Mouse (Mus musculus) CH12.LX (cell line): Measurements from ENCODE around the gene Fam168b. TPM values are rescaled to one million over a fixed set of nuclear protein-coding genes. Genes with fewer than 3 reads are reported as not detected.
A peak's percentile ranks its signal among the peaks of the same experiment; 100 is the strongest.

ENCODE experiments used
- DNase-seq: peaks from one replicate; pipeline ENCODE4 v3.0.0-alpha.2; 2013; ENCODE audit errors: extremely low read depth
- H3K27ac ChIP-seq: 2 replicates; pipeline ENCODE4 v1.5.1; 2012; ENCODE audit warnings: low read depth, mild to moderate bottlenecking, control low read depth, moderate library complexity; ENCODE audit not compliant: insufficient read depth
- H3K27me3 ChIP-seq: replicated peaks from 2 replicates; pipeline ENCODE3; 2012; ENCODE audit warnings: inconsistent platforms
- H3K36me3 ChIP-seq, 2 experiments: replicated peaks in 1 of 2; 2 replicates each; pipeline versions ENCODE3 to v1.6.1; 2012; ENCODE audit warnings: inconsistent platforms in 1 of 2, low read length in 1 of 2, mild to moderate bottlenecking in 1 of 2, mixed read lengths in 1 of 2, moderate library complexity in 1 of 2; ENCODE audit not compliant: control insufficient read depth in 1 of 2, insufficient read depth in 1 of 2
- H3K4me1 ChIP-seq, 2 experiments: 2 replicates each; pipeline ENCODE4 v1.6.1; 2012; ENCODE audit warnings: inconsistent platforms in 1 of 2, moderate library complexity in 1 of 2; ENCODE audit not compliant: insufficient read depth in 2 of 2, control insufficient read depth in 1 of 2
- H3K4me2 ChIP-seq: 2 replicates; pipeline ENCODE4 v1.6.1; 2012; ENCODE audit warnings: low read depth, mild to moderate bottlenecking, control low read depth; ENCODE audit not compliant: poor library complexity, insufficient read depth, severe bottlenecking
- H3K4me3 ChIP-seq, 3 experiments: fragments of 150-350 bp in 1 of 3; sonication (generic) in 1 of 3; replicated peaks in 1 of 3; 2 replicates each; pipeline versions ENCODE3 to v1.5.1; 2011 to 2012; ENCODE audit warnings: low read depth in 2 of 3, low read length in 2 of 3, mild to moderate bottlenecking in 2 of 3, moderate library complexity in 2 of 3, control low read depth in 1 of 3, improper control_type of control experiment in 1 of 3, inconsistent platforms in 1 of 3, mixed read lengths in 1 of 3; ENCODE audit not compliant: poor library complexity in 1 of 3
- H3K79me2 ChIP-seq: replicated peaks from 2 replicates; pipeline ENCODE4 v1.6.1; 2012; ENCODE audit warnings: mild to moderate bottlenecking, moderate library complexity; ENCODE audit not compliant: control insufficient read depth, poor library complexity, insufficient read depth, severe bottlenecking; ENCODE audit errors: extremely low read depth
- H3K9ac ChIP-seq: 2 replicates; pipeline ENCODE4 v1.6.1; 2012; ENCODE audit warnings: low read depth, mild to moderate bottlenecking, control low read depth, moderate library complexity; ENCODE audit not compliant: insufficient read depth
- H3K9me3 ChIP-seq: replicated peaks from 2 replicates; pipeline ENCODE3; 2012; ENCODE audit warnings: low read length, inconsistent platforms, mixed read lengths
- BHLHE40 ChIP-seq: IDR thresholded peaks from 2 replicates; pipeline ENCODE4 v1.6.1; 2011; ENCODE audit warnings: mild to moderate bottlenecking, low read depth, low read length, improper control_type of control experiment
- CHD1 ChIP-seq: IDR thresholded peaks from 2 replicates; pipeline ENCODE4 v1.6.1; 2012; ENCODE audit warnings: low read depth, low read length, improper control_type of control experiment, inconsistent platforms
- CTCF ChIP-seq, 2 experiments: IDR thresholded peaks in 1 of 2; conservative IDR thresholded peaks in 1 of 2; 2 replicates each; pipeline ENCODE4 v1.5.1; 2011 to 2012; ENCODE audit warnings: low read depth in 2 of 2, low read length in 2 of 2, improper control_type of control experiment in 1 of 2, inconsistent platforms in 1 of 2, mild to moderate bottlenecking in 1 of 2, moderate library complexity in 1 of 2
- E2F4 ChIP-seq: IDR thresholded peaks from 2 replicates; pipeline ENCODE4 v1.6.1; 2011; ENCODE audit warnings: low read depth, low read length, improper control_type of control experiment; ENCODE audit not compliant: insufficient replicate concordance
- GABPA ChIP-seq: IDR thresholded peaks from 2 replicates; pipeline ENCODE4 v1.6.1; 2012; ENCODE audit warnings: low read depth, low read length, improper control_type of control experiment, inconsistent platforms; ENCODE audit not compliant: insufficient replicate concordance
- HCFC1 ChIP-seq: IDR thresholded peaks from 2 replicates; pipeline ENCODE4 v1.6.1; 2012; ENCODE audit warnings: low read depth, mild to moderate bottlenecking, inconsistent platforms, low read length, improper control_type of control experiment
- IRF4 ChIP-seq: IDR thresholded peaks from 2 replicates; pipeline ENCODE4 v1.6.1; 2014; ENCODE audit warnings: low read depth, mild to moderate bottlenecking, inconsistent platforms, low read length, improper control_type of control experiment
- JUN ChIP-seq: IDR thresholded peaks from 2 replicates; pipeline ENCODE4 v1.6.1; 2011; ENCODE audit warnings: low read depth, mild to moderate bottlenecking, low read length, improper control_type of control experiment, moderate library complexity; ENCODE audit not compliant: insufficient read depth
- KAT2A ChIP-seq: IDR thresholded peaks from 2 replicates; pipeline ENCODE4 v1.6.1; 2012; ENCODE audit warnings: low read length, improper control_type of control experiment, inconsistent platforms; ENCODE audit not compliant: insufficient replicate concordance
- MAX ChIP-seq: IDR thresholded peaks from 2 replicates; pipeline ENCODE4 v1.6.1; 2011; ENCODE audit warnings: low read length, improper control_type of control experiment
- MAZ ChIP-seq: IDR thresholded peaks from 2 replicates; pipeline ENCODE4 v1.6.1; 2012; ENCODE audit warnings: low read depth, mild to moderate bottlenecking, inconsistent platforms, low read length, improper control_type of control experiment, moderate library complexity
- MEF2A ChIP-seq: IDR thresholded peaks from 2 replicates; pipeline ENCODE4 v1.6.1; 2014; ENCODE audit warnings: low read depth, mild to moderate bottlenecking, inconsistent platforms, low read length, improper control_type of control experiment, borderline replicate concordance
- MXI1 ChIP-seq: IDR thresholded peaks from 2 replicates; pipeline ENCODE4 v1.6.1; 2011; ENCODE audit warnings: mild to moderate bottlenecking, low read depth, low read length, improper control_type of control experiment
- MYC ChIP-seq: IDR thresholded peaks from 2 replicates; pipeline ENCODE4 v1.6.1; 2011; ENCODE audit warnings: low read depth, mild to moderate bottlenecking, improper control_type of control experiment, low read length
- NELFE ChIP-seq: IDR thresholded peaks from 2 replicates; pipeline ENCODE4 v1.6.1; 2011; ENCODE audit warnings: low read depth, low read length, improper control_type of control experiment
- NRF1 ChIP-seq: IDR thresholded peaks from 2 replicates; pipeline ENCODE4 v1.6.1; 2014; ENCODE audit warnings: low read depth, mild to moderate bottlenecking, inconsistent platforms, low read length, improper control_type of control experiment, moderate library complexity
- POLR2A ChIP-seq: IDR thresholded peaks from 2 replicates; pipeline ENCODE4 v1.6.1; 2011; ENCODE audit warnings: low read depth, mild to moderate bottlenecking, improper control_type of control experiment, low read length
- SIN3A ChIP-seq: IDR thresholded peaks from 2 replicates; pipeline ENCODE4 v1.6.1; 2012; ENCODE audit warnings: low read length, improper control_type of control experiment, inconsistent platforms
- TBP ChIP-seq: conservative IDR thresholded peaks from 2 replicates; pipeline ENCODE4 v1.6.1; 2011; ENCODE audit warnings: low read depth, low read length, improper control_type of control experiment
- UBTF ChIP-seq: IDR thresholded peaks from 2 replicates; pipeline ENCODE4 v1.6.1; 2012; ENCODE audit warnings: low read depth, mild to moderate bottlenecking, inconsistent platforms, low read length, improper control_type of control experiment, moderate library complexity
- ZC3H11A ChIP-seq: IDR thresholded peaks from 2 replicates; pipeline ENCODE4 v1.6.1; 2012; ENCODE audit warnings: low read depth, mild to moderate bottlenecking, inconsistent platforms, low read length, improper control_type of control experiment
- ZMIZ1 ChIP-seq: IDR thresholded peaks from 2 replicates; pipeline ENCODE4 v1.6.1; 2012; ENCODE audit warnings: low read depth, mild to moderate bottlenecking, inconsistent platforms, low read length, improper control_type of control experiment
- ZNF384 ChIP-seq: IDR thresholded peaks from 2 replicates; pipeline ENCODE4 v1.6.1; 2012; ENCODE audit warnings: low read depth, low read length, improper control_type of control experiment, inconsistent platforms
- dilution Hi-C: fragments of 300-500 bp; cut with MboI; formaldehyde crosslinking; loops from 2 replicates; pipeline ENCODE4 v1.14.3; 2020; ENCODE audit warnings: low sequenced_read_pairs; ENCODE audit not compliant: extremely low pct_unique_long_range_greater_than_20kb, extremely low pct_ligation_motif_present
- in situ Hi-C: fragments of 300-500 bp; cut with MboI; formaldehyde crosslinking; loops from 3 replicates; pipeline ENCODE4 v1.14.3; 2019; ENCODE audit warnings: low sequenced_read_pairs, low pct_ligation_motif_present, low pct_unique_long_range_greater_than_20kb, mixed read lengths
- polyA plus RNA-seq: library from polyadenylated mRNA; unstranded; fragments of >175 nt; gene quantifications from 2 replicates; pipeline ENCODE4 v1.2.1, GENCODE M21; 2012; ENCODE audit warnings: low read depth; ENCODE audit not compliant: insufficient read length
- total RNA-seq, 2 experiments: library from RNA; depleted of rRNA; stranded (reverse); fragments of 300-350 nt in 1 of 2; fragments of >200 nt in 1 of 2; gene quantifications; 2 replicates each; pipeline ENCODE4 v1.2.3; 2012 to 2014

Fam168b gene
- total and polyA plus RNA-seq, 3 experiments: 50.5 to 67.5 (median 60.9) TPM

- TF ChIP-seq NRF1 (no peak), POLR2A (no peak), GABPA (no peak), JUN (no peak), CHD1 (no peak), BHLHE40 (no peak), MEF2A (no peak), E2F4 (no peak), SIN3A (no peak), KAT2A (no peak), ZMIZ1 (no peak), UBTF (no peak)
- Histone ChIP-seq H3K4me3 (no peak overlapping the region), H3K4me2 (no peak overlapping the region), H3K27ac (no peak overlapping the region), H3K9ac (no peak overlapping the region), H3K79me2 (no peaks in the 10 kb centered on the region), H3K4me1 (no peaks in the 10 kb centered on the region), H3K27me3 (no peaks in the 10 kb centered on the region), H3K36me3 (no peaks in the 10 kb centered on the region), H3K9me3 (peaks cover 7% of the 10 kb centered on the region)
- dilution Hi-C loops (no loop called here), in situ Hi-C loops (no loop called here)
- no peak for DNase-seq
Measured at GRCm38 (mm10) chr1:34775870-34776269, 67.0 kb downstream of the Fam168b start.

- H3K79me2 ChIP-seq: no peaks in the 10 kb centered on the region
- H3K9ac ChIP-seq: no peak overlapping the region
- no peaks in the 10 kb centered on the region for H3K36me3 ChIP-seq
- DNase-seq: no peak
- H3K4me2 ChIP-seq: peak overlapping the region; percentile 5; the same call in 1 of the 2 replicates
- 0 out of 4 replicates have a peak, but pooled peaks cover 0 to 2% of the 10 kb centered on the region in 2 experiments for H3K4me1 ChIP-seq
- H3K9me3 ChIP-seq: no peaks in the 10 kb centered on the region
- H3K4me3 ChIP-seq: no peak overlapping the region
- dilution Hi-C loops: no loop called here
- H3K27me3 ChIP-seq: no peaks in the 10 kb centered on the region
- in situ Hi-C loops: no loop called here
- H3K27ac ChIP-seq: no peak overlapping the region
- no peak for TF ChIP-seq TBP
- no peak for TF ChIP-seq CTCF (conservative IDR thresholded peaks at IDR 0.05 in 1 of 2, IDR thresholded peaks at IDR 0.05 in 1 of 2; ENCODE audit: low read depth in 2 of 2, low read length in 2 of 2)
- TF ChIP-seq MAZ: no peak
- no peak for TF ChIP-seq GABPA
- no peak for TF ChIP-seq HCFC1
- no peak for TF ChIP-seq IRF4
- TF ChIP-seq NELFE: no peak
- no peak for TF ChIP-seq MXI1
- TF ChIP-seq ZNF384: no peak
- no peak for TF ChIP-seq MYC
- TF ChIP-seq E2F4: no peak
- TF ChIP-seq ZC3H11A: no peak
- TF ChIP-seq MAX: no peak
- no peak for TF ChIP-seq JUN
- TF ChIP-seq MEF2A: no peak
- TF ChIP-seq POLR2A: no peak
- TF ChIP-seq, all 38 proteins: peak for 0
Measured at GRCm38 (mm10) chr1:34768875-34769274, 74.0 kb downstream of the Fam168b start.
